In genomic region chr7:81326043-81326442, GRCm38 (mm10) we compare ENCODE assay signal across 30 mouse cellular contexts.
"Had no signal": no experiment of that assay in that cellular context is flagged by ENCODE, and none has a peak within 500 bp of the region (broad histone marks: within the 10 kb centered on the region; RNA-seq: fewer than 3 reads in every experiment).

No protein-coding gene starts in this region.

- H3K4me1 ChIP-seq: limb, embryonic 15.5 days; midbrain, embryonic 15.5 days had no signal

- H3K4me2 ChIP-seq: limb, embryonic 12.5 days; limb, embryonic 13.5 days; limb, embryonic 15.5 days; liver, embryonic 11.5 days; liver, embryonic 13.5 days; liver, embryonic 15.5 days; lung, embryonic 14.5 days; lung, embryonic 15.5 days; midbrain, embryonic 11.5 days; midbrain, embryonic 12.5 days; midbrain, embryonic 13.5 days; midbrain, embryonic 15.5 days had no signal

- H3K36me3 ChIP-seq: lung, embryonic 15.5 days; midbrain, embryonic 15.5 days had no signal

- H3K27me3 ChIP-seq: limb, embryonic 12.5 days; limb, embryonic 13.5 days; limb, embryonic 15.5 days; liver, embryonic 13.5 days; liver, embryonic 15.5 days; lung, embryonic 15.5 days; megakaryocyte, embryonic 14.5 days; midbrain, embryonic 12.5 days; midbrain, embryonic 13.5 days; midbrain, embryonic 15.5 days had no signal

- H3K9me3 ChIP-seq: limb, embryonic 10.5 days; limb, embryonic 12.5 days; limb, embryonic 13.5 days; limb, embryonic 15.5 days; liver, embryonic 13.5 days; liver, embryonic 15.5 days; lung, embryonic 15.5 days; megakaryocyte, embryonic 14.5 days; midbrain, embryonic 10.5 days; midbrain, embryonic 12.5 days; midbrain, embryonic 13.5 days; midbrain, embryonic 15.5 days had no signal

- H3K4me3 ChIP-seq: left cerebral cortex, adult 2 months; limb, embryonic 10.5 days; limb, embryonic 12.5 days; limb, embryonic 13.5 days; limb, embryonic 15.5 days; liver, embryonic 13.5 days; liver, embryonic 15.5 days; lung, embryonic 15.5 days; megakaryocyte, embryonic 14.5 days; midbrain, embryonic 10.5 days; midbrain, embryonic 12.5 days; midbrain, embryonic 13.5 days; midbrain, embryonic 15.5 days; myocyte had no signal

- H3K27ac ChIP-seq: left cerebral cortex, adult 2 months; limb, embryonic 10.5 days; limb, embryonic 12.5 days; limb, embryonic 13.5 days; limb, embryonic 15.5 days; liver, embryonic 13.5 days; liver, embryonic 14.5 days; liver, embryonic 15.5 days; lung, embryonic 15.5 days; macrophage; midbrain, embryonic 10.5 days; midbrain, embryonic 12.5 days; midbrain, embryonic 13.5 days; midbrain, embryonic 15.5 days had no signal

- H3K9ac ChIP-seq: limb, embryonic 12.5 days; limb, embryonic 13.5 days; limb, embryonic 15.5 days; liver, embryonic 13.5 days; liver, embryonic 14.5 days; liver, embryonic 15.5 days; lung, embryonic 14.5 days; lung, embryonic 15.5 days; midbrain, embryonic 12.5 days; midbrain, embryonic 13.5 days; midbrain, embryonic 15.5 days had no signal

- DNase-seq: left cerebral cortex, postnatal 4 days; liver; liver, embryonic 13.5 days; lung, adult 18-20 months; lung, adult 2 months; lung, embryonic 14.5 days; lung, postnatal 10 days; lung, postnatal 14 days; lung, postnatal 36 days; lung, postnatal 4 days; midbrain, embryonic 14.5 days had no signal

- ATAC-seq: lung, postnatal 0 days; midbrain, embryonic 13.5 days; midbrain, embryonic 15.5 days; midbrain, embryonic 16.5 days had no signal
